Mouse (Mus musculus): ENCODE data around the gene Nrsn2. TPM values are rescaled to one million over a fixed set of nuclear protein-coding genes. Genes with fewer than 3 reads are reported as not detected.

Gene Nrsn2
- total and polyA plus RNA-seq, 3 experiments = not detected

GRCm38 (mm10) chr2:152372104-152372503, 4.3 kb downstream of the Nrsn2 start:
- Histone ChIP-seq H3K4me2 (ENCODE audit: insufficient read depth, low read depth, poor library complexity, severe bottlenecking) (no peak overlapping the region), H3K79me2 (replicated peaks; ENCODE audit: control insufficient read depth, extremely low read depth, insufficient read depth, poor library complexity, severe bottlenecking) (no peaks in the 10 kb centered on the region), H3K9ac (ENCODE audit: insufficient read depth, low read depth) (no peak overlapping the region), H3K27me3 (replicated peaks) (peaks cover 66% of the 10 kb centered on the region), H3K36me3 (replicated peaks in 1 of 2; ENCODE audit: control insufficient read depth in 1 of 2, insufficient read depth in 1 of 2, low read length in 1 of 2) (no peaks in the 10 kb centered on the region), H3K9me3 (replicated peaks; ENCODE audit: low read length) (no peaks in the 10 kb centered on the region), H3K27ac (ENCODE audit: insufficient read depth, low read depth) (no peak overlapping the region), H3K4me3 (replicated peaks in 1 of 3; ENCODE audit: low read depth in 2 of 3, low read length in 2 of 3, poor library complexity in 1 of 3) (no peak overlapping the region), H3K4me1 (ENCODE audit: control insufficient read depth in 1 of 2, insufficient read depth in 2 of 2) (peaks cover 0 to 5% of the 10 kb centered on the region in 2 experiments; a peak in 2 of 4 replicates)
- in situ Hi-C loops (cut with MboI; ENCODE audit: low pct_ligation_motif_present, low pct_unique_long_range_greater_than_20kb, low sequenced_read_pairs) (no loop called here), dilution Hi-C loops (cut with MboI; ENCODE audit: extremely low pct_ligation_motif_present, extremely low pct_unique_long_range_greater_than_20kb, low sequenced_read_pairs) (no loop called here)
- DNase-seq (ENCODE audit: extremely low read depth) = no peak
- TF ChIP-seq JUND (conservative IDR thresholded peaks at IDR 0.05; ENCODE audit: low read depth, low read length) (no peak), RAD21 (IDR thresholded peaks at IDR 0.05; ENCODE audit: low read depth, low read length) (no peak), MEF2A (IDR thresholded peaks at IDR 0.05; ENCODE audit: borderline replicate concordance, low read depth, low read length) (no peak), MAZ (IDR thresholded peaks at IDR 0.05; ENCODE audit: low read depth, low read length) (no peak), HCFC1 (IDR thresholded peaks at IDR 0.05; ENCODE audit: low read depth, low read length) (no peak), ETS1 (conservative IDR thresholded peaks at IDR 0.05; ENCODE audit: low read depth, low read length) (no peak), ZC3H11A (IDR thresholded peaks at IDR 0.05; ENCODE audit: low read depth, low read length) (no peak), UBTF (IDR thresholded peaks at IDR 0.05; ENCODE audit: low read depth, low read length) (no peak), NRF1 (IDR thresholded peaks at IDR 0.05; ENCODE audit: low read depth, low read length) (no peak), TBP (conservative IDR thresholded peaks at IDR 0.05; ENCODE audit: low read depth, low read length) (no peak), KAT2A (IDR thresholded peaks at IDR 0.05; ENCODE audit: insufficient replicate concordance, low read length) (no peak), CTCF (conservative IDR thresholded peaks at IDR 0.05 in 1 of 2, IDR thresholded peaks at IDR 0.05 in 1 of 2; ENCODE audit: low read depth in 2 of 2, low read length in 2 of 2) (no peak), BHLHE40 (IDR thresholded peaks at IDR 0.05; ENCODE audit: low read depth, low read length) (no peak), EP300 (IDR thresholded peaks at IDR 0.05; ENCODE audit: low read length) (no peak)

- H3K27ac ChIP-seq (ENCODE audit: insufficient read depth, low read depth) = no peak overlapping the region
- H3K9me3 ChIP-seq (replicated peaks; ENCODE audit: low read length) = no peaks in the 10 kb centered on the region
- in situ Hi-C loops (cut with MboI; ENCODE audit: low pct_ligation_motif_present, low pct_unique_long_range_greater_than_20kb, low sequenced_read_pairs) (loop anchor here (10.0 kb wide), 2 partner anchors 254 to 344 kb away; no protein-coding TSS in a partner anchor), dilution Hi-C loops (cut with MboI; ENCODE audit: extremely low pct_ligation_motif_present, extremely low pct_unique_long_range_greater_than_20kb, low sequenced_read_pairs) (no loop called here)
- DNase-seq (ENCODE audit: extremely low read depth) = peak; percentile 71
- TF ChIP-seq CTCF (conservative IDR thresholded peaks at IDR 0.05 in 1 of 2, IDR thresholded peaks at IDR 0.05 in 1 of 2; ENCODE audit: low read depth in 2 of 2, low read length in 2 of 2) = peak; percentile 88 to 93
- no peak for TF ChIP-seq MYC (IDR thresholded peaks at IDR 0.05; ENCODE audit: low read depth, low read length)
- TF ChIP-seq UBTF (IDR thresholded peaks at IDR 0.05; ENCODE audit: low read depth, low read length) = no peak
- TF ChIP-seq RCOR1 (conservative IDR thresholded peaks at IDR 0.05; ENCODE audit: low read depth, low read length) = no peak
- TF ChIP-seq RAD21 (IDR thresholded peaks at IDR 0.05; ENCODE audit: low read depth, low read length) = peak; percentile 76
- TF ChIP-seq E2F4 (IDR thresholded peaks at IDR 0.05; ENCODE audit: insufficient replicate concordance, low read depth, low read length) = no peak
- TF ChIP-seq ELF1 (IDR thresholded peaks at IDR 0.05; ENCODE audit: low read depth, low read length) = peak; percentile 43; the same call in 1 of the 2 replicates
- TF ChIP-seq PAX5 (IDR thresholded peaks at IDR 0.05; ENCODE audit: low read length) = no peak
- no peak for TF ChIP-seq TCF12 (IDR thresholded peaks at IDR 0.05; ENCODE audit: low read depth, low read length)
- no peak for TF ChIP-seq JUN (IDR thresholded peaks at IDR 0.05; ENCODE audit: insufficient read depth, low read depth, low read length)
- TF ChIP-seq HCFC1 (IDR thresholded peaks at IDR 0.05; ENCODE audit: low read depth, low read length) = 0 out of 2 replicates have a peak, but pooled peaks have one; percentile 16
- peak; percentile 37 for TF ChIP-seq SMC3 (IDR thresholded peaks at IDR 0.05; ENCODE audit: low read depth, low read length)
- TF ChIP-seq MXI1 (IDR thresholded peaks at IDR 0.05; ENCODE audit: low read depth, low read length) = no peak
- TF ChIP-seq USF2 (conservative IDR thresholded peaks at IDR 0.05; ENCODE audit: low read depth, low read length) = no peak
- no peak for TF ChIP-seq CHD1 (IDR thresholded peaks at IDR 0.05; ENCODE audit: low read depth, low read length)
- no peak for TF ChIP-seq TBP (conservative IDR thresholded peaks at IDR 0.05; ENCODE audit: low read depth, low read length)
- TF ChIP-seq ETS1 (conservative IDR thresholded peaks at IDR 0.05; ENCODE audit: low read depth, low read length) = no peak
- TF ChIP-seq MAX (IDR thresholded peaks at IDR 0.05; ENCODE audit: low read length) = no peak
- TF ChIP-seq CHD2 (IDR thresholded peaks at IDR 0.05; ENCODE audit: low read length) = 0 out of 2 replicates have a peak, but pooled peaks have one; percentile 11
- no peak for TF ChIP-seq NRF1 (IDR thresholded peaks at IDR 0.05; ENCODE audit: low read depth, low read length)
- TF ChIP-seq MAFK (IDR thresholded peaks at IDR 0.05; ENCODE audit: insufficient replicate concordance, low read length) = no peak
- TF ChIP-seq BHLHE40 (IDR thresholded peaks at IDR 0.05; ENCODE audit: low read depth, low read length) = 0 out of 2 replicates have a peak, but pooled peaks have one; percentile 14
- TF ChIP-seq USF1 (IDR thresholded peaks at IDR 0.05; ENCODE audit: low read depth, low read length) = no peak
- no peaks in the 10 kb centered on the region for H3K36me3 ChIP-seq (replicated peaks in 1 of 2; ENCODE audit: control insufficient read depth in 1 of 2, insufficient read depth in 1 of 2, low read length in 1 of 2)
- H3K4me1 ChIP-seq (ENCODE audit: control insufficient read depth in 1 of 2, insufficient read depth in 2 of 2) = peaks cover 4 to 8% of the 10 kb centered on the region in 2 experiments
- H3K27me3 ChIP-seq (replicated peaks) = peaks cover 44% of the 10 kb centered on the region
- H3K4me3 ChIP-seq (replicated peaks in 1 of 3; ENCODE audit: low read depth in 2 of 3, low read length in 2 of 3, poor library complexity in 1 of 3) = no peak overlapping the region
- no peaks in the 10 kb centered on the region for H3K79me2 ChIP-seq (replicated peaks; ENCODE audit: control insufficient read depth, extremely low read depth, insufficient read depth, poor library complexity, severe bottlenecking)
- H3K4me2 ChIP-seq (ENCODE audit: insufficient read depth, low read depth, poor library complexity, severe bottlenecking) = peak overlapping the region; percentile 25; the same call in 1 of the 2 replicates
- H3K9ac ChIP-seq (ENCODE audit: insufficient read depth, low read depth) = 0 out of 2 replicates have a peak overlapping the region, but pooled peaks have one; percentile 24
These were observed 7.8 kb downstream of the Nrsn2 start for GRCm38 (mm10) chr2:152368532-152369140.
